Mouse (Mus musculus) kidney, postnatal 0 days (tissue): ENCODE measurements around the gene Mmrn2. TPM values are rescaled to one million over a fixed set of nuclear protein-coding genes. Genes with fewer than 3 reads are reported as not detected.

ENCODE experiments used
- ATAC-seq: fragments of 200-750 bp; cut with Nextera tagmentation; replicated peaks from 2 replicates; pipeline ENCODE4 v1.8.0; 2017; ENCODE audit warnings: low read depth, moderate number of reproducible peaks, moderate TSS enrichment, moderate library complexity; ENCODE audit not compliant: low FRiP score
- DNase-seq: peaks from one replicate; pipeline ENCODE4 v3.0.0-alpha.2; 2016; ENCODE audit warnings: low spot score
- H3K27ac ChIP-seq: fragments of 300-500 bp; sonication (generic); 2 replicates; pipeline ENCODE4 v1.5.1; 2014; ENCODE audit warnings: mild to moderate bottlenecking
- H3K27me3 ChIP-seq: fragments of 300-500 bp; sonication (generic); 2 replicates; pipeline ENCODE4 v1.6.1; 2014; ENCODE audit warnings: low read length, mixed read lengths; ENCODE audit not compliant: insufficient read depth
- H3K36me3 ChIP-seq: fragments of 300-500 bp; sonication (generic); 2 replicates; pipeline ENCODE4 v1.6.1; 2014; ENCODE audit warnings: low read length, mixed read lengths; ENCODE audit not compliant: insufficient read depth
- H3K4me1 ChIP-seq: fragments of 300-500 bp; sonication (generic); replicated peaks from 2 replicates; pipeline ENCODE4 v1.6.1; 2014; ENCODE audit warnings: antibody characterized with exemption, low read length, mixed read lengths; ENCODE audit not compliant: insufficient read depth
- H3K4me2 ChIP-seq: fragments of 300-500 bp; sonication (generic); 2 replicates; pipeline ENCODE4 v1.6.1; 2014; ENCODE audit warnings: mild to moderate bottlenecking, low read length, moderate library complexity, mixed read lengths
- H3K4me3 ChIP-seq: fragments of 300-500 bp; sonication (generic); replicated peaks from 2 replicates; pipeline ENCODE4 v1.5.1; 2014; ENCODE audit warnings: low read depth, low read length
- H3K9ac ChIP-seq: fragments of 300-500 bp; sonication (generic); 2 replicates; pipeline ENCODE4 v1.6.1; 2014; ENCODE audit warnings: low read depth, low read length
- H3K9me3 ChIP-seq: fragments of 300-500 bp; sonication (generic); replicated peaks from 2 replicates; pipeline ENCODE4 v1.6.1; 2016; ENCODE audit warnings: low read length, inconsistent platforms, mixed read lengths
- CTCF ChIP-seq: IDR thresholded peaks from 2 replicates; pipeline ENCODE4 v1.5.1; 2016; ENCODE audit warnings: antibody characterized with exemption, low read depth, mild to moderate bottlenecking, moderate library complexity
- WGBS: fragments of 180-500 bp; shearing (Covaris S2); extraction: QIAGEN DNeasy Blood & Tissue Kit; methylation state at CpG from one replicate; pipeline ENCODE4 v1.1.7; 2014; 5-methylcytosine and 5-hydroxymethylcytosine counted together
- polyA plus RNA-seq: library from polyadenylated mRNA; unstranded; fragments of >200 nt; fragmentation: Nextera tagmentation; extraction: Ambion mirVana; gene quantifications from 2 replicates; pipeline ENCODE4 v1.2.1, GENCODE M21; 2015

Gene Mmrn2
- 16.2 and 17.1 TPM in 2 replicates for polyA plus RNA-seq

GRCm38 (mm10) chr14:34375415-34375904 lies at the start of gene Mmrn2:
TSS of gene Mmrn2 (plus strand) at chr14:34375465.
- H3K36me3 ChIP-seq, result no peaks in the 10 kb centered on the region
- H3K27me3 ChIP-seq, result no peaks in the 10 kb centered on the region
- 60% methylated on average over 13 of the region's 13 CpGs for WGBS
- peak within 1 kb of the TSS; percentile 21 for H3K4me3 ChIP-seq
- peak within 1 kb of the TSS; percentile 49 for H3K4me2 ChIP-seq
- H3K4me1 ChIP-seq, result peaks cover 11% of the 10 kb centered on the region
- DNase-seq (no peak), ATAC-seq (no peak)
- no peak for TF ChIP-seq CTCF
- H3K27ac ChIP-seq, result peak within 1 kb of the TSS; percentile 57; the same call in 1 of the 2 replicates
- peak within 1 kb of the TSS; percentile 35; the same call in 1 of the 2 replicates for H3K9ac ChIP-seq
- no peaks in the 10 kb centered on the region for H3K9me3 ChIP-seq

- ATAC-seq (no peak), DNase-seq (no peak)
- no peak for TF ChIP-seq CTCF
- 93% methylated on average over 3 of the region's 3 CpGs for WGBS
- H3K4me1 ChIP-seq, result no peaks in the 10 kb centered on the region
- H3K36me3 ChIP-seq, result peaks cover 35% of the 10 kb centered on the region
- H3K27me3 ChIP-seq, result no peaks in the 10 kb centered on the region
- no peak overlapping the region for H3K4me3 ChIP-seq
- H3K4me2 ChIP-seq, result no peak overlapping the region
- no peaks in the 10 kb centered on the region for H3K9me3 ChIP-seq
- no peak overlapping the region for H3K27ac ChIP-seq
- no peak overlapping the region for H3K9ac ChIP-seq
Measured at GRCm38 (mm10) chr14:34326606-34327005, 48.7 kb upstream of the Mmrn2 start.

- Histone ChIP-seq H3K4me1 (no peaks in the 10 kb centered on the region), H3K36me3 (peaks cover 40% of the 10 kb centered on the region), H3K4me3 (no peak overlapping the region), H3K27me3 (no peaks in the 10 kb centered on the region), H3K27ac (no peak overlapping the region), H3K4me2 (no peak overlapping the region), H3K9ac (no peak overlapping the region), H3K9me3 (no peaks in the 10 kb centered on the region)
- no peak for TF ChIP-seq CTCF
- ATAC-seq (no peak), DNase-seq (no peak)
- 71% methylated on average over 1 of the region's 1 CpGs for WGBS
Measured at GRCm38 (mm10) chr14:34327618-34328017, 47.6 kb upstream of the Mmrn2 start.

GRCm38 (mm10) chr14:34330657-34331158 lies 44.6 kb upstream of the Mmrn2 start:
- ATAC-seq (no peak), DNase-seq (no peak)
- Histone ChIP-seq H3K9ac (no peak overlapping the region), H3K4me1 (no peaks in the 10 kb centered on the region), H3K4me2 (no peak overlapping the region), H3K4me3 (no peak overlapping the region), H3K27me3 (no peaks in the 10 kb centered on the region), H3K36me3 (peaks cover 40% of the 10 kb centered on the region), H3K27ac (no peak overlapping the region), H3K9me3 (no peaks in the 10 kb centered on the region)
- WGBS, result 94% methylated on average over 9 of the region's 9 CpGs
- no peak for TF ChIP-seq CTCF

- ATAC-seq, result no peak
- no peak overlapping the region for H3K4me3 ChIP-seq
- H3K4me2 ChIP-seq, result no peak overlapping the region
- H3K9ac ChIP-seq, result no peak overlapping the region
- 85% methylated on average over 3 of the region's 3 CpGs for WGBS
- peaks cover 51% of the 10 kb centered on the region for H3K36me3 ChIP-seq
- H3K27me3 ChIP-seq, result no peaks in the 10 kb centered on the region
- H3K9me3 ChIP-seq, result no peaks in the 10 kb centered on the region
- no peak for TF ChIP-seq CTCF
- no peak for DNase-seq
- H3K27ac ChIP-seq, result no peak overlapping the region
- no peaks in the 10 kb centered on the region for H3K4me1 ChIP-seq
Measured at GRCm38 (mm10) chr14:34331886-34332285, 43.4 kb upstream of the Mmrn2 start.

- Histone ChIP-seq H3K27ac (no peak overlapping the region), H3K9me3 (no peaks in the 10 kb centered on the region), H3K4me2 (no peak overlapping the region), H3K9ac (no peak overlapping the region), H3K27me3 (no peaks in the 10 kb centered on the region), H3K4me1 (no peaks in the 10 kb centered on the region), H3K4me3 (no peak overlapping the region), H3K36me3 (peaks cover 51% of the 10 kb centered on the region)
- no peak for DNase-seq
- no peak for ATAC-seq
- WGBS, result 92% methylated on average over 5 of the region's 5 CpGs
- no peak for TF ChIP-seq CTCF
Measured at GRCm38 (mm10) chr14:34332476-34332875, 42.8 kb upstream of the Mmrn2 start.

- no peak overlapping the region for H3K9ac ChIP-seq
- H3K4me2 ChIP-seq, result no peak overlapping the region
- H3K9me3 ChIP-seq, result no peaks in the 10 kb centered on the region
- H3K4me3 ChIP-seq, result no peak overlapping the region
- no peaks in the 10 kb centered on the region for H3K4me1 ChIP-seq
- DNase-seq (no peak), ATAC-seq (no peak)
- H3K27me3 ChIP-seq, result no peaks in the 10 kb centered on the region
- H3K27ac ChIP-seq, result no peak overlapping the region
- H3K36me3 ChIP-seq, result peaks cover 59% of the 10 kb centered on the region
- WGBS, result 57% methylated on average over 1 of the region's 1 CpGs
- TF ChIP-seq CTCF, result no peak
Measured at GRCm38 (mm10) chr14:34339446-34339845, 35.8 kb upstream of the Mmrn2 start.
